Mouse (Mus musculus) MEL (cell line): ENCODE results near the gene Pafah1b2. TPM values are rescaled to one million over a fixed set of nuclear protein-coding genes. Genes with fewer than 3 reads are reported as not detected.
A peak's percentile ranks its signal among the peaks of the same experiment; 100 is the strongest.

Experiments used
- DNase-seq: peaks from one replicate; pipeline ENCODE4 v3.0.0; 2011; ENCODE audit warnings: low read depth, low spot score
- H3K27ac ChIP-seq: 2 replicates; pipeline ENCODE4 v1.5.1; 2012; ENCODE audit warnings: low read depth, mild to moderate bottlenecking, control low read depth, low read length, moderate library complexity; ENCODE audit not compliant: control insufficient read depth
- H3K27me3 ChIP-seq, 2 experiments: fragments of 150-350 bp in 1 of 2; sonication (generic) in 1 of 2; 2 replicates each; pipeline ENCODE4 v1.6.1; 2012; ENCODE audit warnings: low read length in 2 of 2, mild to moderate bottlenecking in 2 of 2, improper control_type of control experiment in 1 of 2, moderate library complexity in 1 of 2; ENCODE audit not compliant: insufficient read depth in 2 of 2, control insufficient read depth in 1 of 2
- H3K36me3 ChIP-seq, 2 experiments: 2 replicates each; pipeline ENCODE4 v1.6.1; 2012 to 2014; ENCODE audit warnings: low read length in 2 of 2, improper control_type of control experiment in 1 of 2, inconsistent platforms in 1 of 2, mild to moderate bottlenecking in 1 of 2; ENCODE audit not compliant: insufficient read depth in 2 of 2, control insufficient read depth in 1 of 2
- H3K4me1 ChIP-seq, 2 experiments: fragments of 150-350 bp in 1 of 2; sonication (generic) in 1 of 2; 2 replicates each; pipeline ENCODE4 v1.6.1; 2012; ENCODE audit warnings: low read length in 2 of 2, improper control_type of control experiment in 1 of 2, mild to moderate bottlenecking in 1 of 2; ENCODE audit not compliant: insufficient read depth in 2 of 2, control insufficient read depth in 1 of 2
- H3K4me3 ChIP-seq, 2 experiments: fragments of 150-350 bp in 1 of 2; sonication (generic) in 1 of 2; 2 replicates each; pipeline ENCODE4 v1.5.1; 2012; ENCODE audit warnings: low read depth in 2 of 2, low read length in 2 of 2, mild to moderate bottlenecking in 2 of 2, moderate library complexity in 2 of 2, control low read depth in 1 of 2, improper control_type of control experiment in 1 of 2; ENCODE audit not compliant: control insufficient read depth in 1 of 2, insufficient read depth in 1 of 2
- H3K79me2 ChIP-seq: 2 replicates; pipeline ENCODE4 v1.6.1; 2012; ENCODE audit warnings: mild to moderate bottlenecking, low read length, moderate library complexity; ENCODE audit not compliant: control insufficient read depth, poor library complexity, insufficient read depth
- H3K9ac ChIP-seq: 2 replicates; pipeline ENCODE4 v1.6.1; 2012; ENCODE audit warnings: low read depth, mild to moderate bottlenecking, control low read depth, low read length, moderate library complexity; ENCODE audit not compliant: control insufficient read depth, poor library complexity, severe bottlenecking
- H3K9me3 ChIP-seq: fragments of 150-350 bp; sonication (generic); replicated peaks from 2 replicates; pipeline ENCODE4 v1.6.1; 2012; ENCODE audit warnings: mild to moderate bottlenecking, low read length, improper control_type of control experiment, moderate library complexity; ENCODE audit not compliant: insufficient read depth
- CHD1 ChIP-seq: IDR thresholded peaks from 2 replicates; pipeline ENCODE4 v1.6.1; 2012; ENCODE audit warnings: low read depth, mild to moderate bottlenecking, inconsistent platforms, low read length, improper control_type of control experiment
- MAFK ChIP-seq: IDR thresholded peaks from 2 replicates; pipeline ENCODE4 v1.6.1; 2011; ENCODE audit warnings: low read depth, mild to moderate bottlenecking, low read length, improper control_type of control experiment, borderline replicate concordance
- MAX ChIP-seq: IDR thresholded peaks from 2 replicates; pipeline ENCODE4 v1.6.1; 2011; ENCODE audit warnings: low read length, improper control_type of control experiment
- MYC ChIP-seq: IDR thresholded peaks from 2 replicates; pipeline ENCODE4 v1.6.1; 2011; ENCODE audit warnings: low read depth, mild to moderate bottlenecking, low read length, improper control_type of control experiment, moderate library complexity
- POLR2AphosphoS5 ChIP-seq: IDR thresholded peaks from 2 replicates; pipeline ENCODE4 v1.6.1; 2012; ENCODE audit warnings: low read depth, borderline replicate concordance, mild to moderate bottlenecking, inconsistent platforms, low read length, moderate library complexity, mixed read lengths
- TCF12 ChIP-seq: IDR thresholded peaks from 2 replicates; pipeline ENCODE4 v1.6.1; 2014; ENCODE audit warnings: low read depth, mild to moderate bottlenecking, inconsistent platforms, low read length, improper control_type of control experiment, moderate library complexity
- UBTF ChIP-seq: IDR thresholded peaks from 2 replicates; pipeline ENCODE4 v1.6.1; 2012; ENCODE audit warnings: low read depth, mild to moderate bottlenecking, inconsistent platforms, low read length, improper control_type of control experiment, moderate library complexity, borderline replicate concordance; ENCODE audit not compliant: insufficient read depth
- USF1 ChIP-seq: IDR thresholded peaks from 2 replicates; pipeline ENCODE4 v1.6.1; 2014; ENCODE audit warnings: low read depth, mild to moderate bottlenecking, inconsistent platforms, low read length, improper control_type of control experiment, moderate library complexity
- USF2 ChIP-seq, 2 experiments: IDR thresholded peaks; 2 replicates each; pipeline ENCODE4 v1.6.1; 2011 to 2012; ENCODE audit warnings: improper control_type of control experiment in 2 of 2, low read length in 2 of 2, borderline replicate concordance in 1 of 2, inconsistent platforms in 1 of 2, low read depth in 1 of 2, mild to moderate bottlenecking in 1 of 2; ENCODE audit not compliant: insufficient read depth in 1 of 2
- ZC3H11A ChIP-seq: IDR thresholded peaks from 2 replicates; pipeline ENCODE4 v1.6.1; 2012; ENCODE audit warnings: low read depth, mild to moderate bottlenecking, inconsistent platforms, low read length, improper control_type of control experiment
- ZNF384 ChIP-seq: IDR thresholded peaks from 2 replicates; pipeline ENCODE4 v1.6.1; 2012; ENCODE audit warnings: low read depth, mild to moderate bottlenecking, inconsistent platforms, low read length, improper control_type of control experiment
- polyA plus RNA-seq, 2 experiments: library from polyadenylated mRNA; stranded (reverse) in 1 of 2; unstranded in 1 of 2; fragments of >175 nt in 1 of 2; fragments of >200 nt in 1 of 2; gene quantifications; 2 replicates each; pipeline versions ENCODE4 v1.2.1 to v1.2.4; 2012; ENCODE audit warnings: low replicate concordance in 2 of 2, low read depth in 1 of 2; ENCODE audit not compliant: insufficient read length in 2 of 2, insufficient read depth in 1 of 2, missing spikeins in 1 of 2
- total RNA-seq: library from RNA; depleted of rRNA; stranded (reverse); fragments of 300-350 nt; gene quantifications from 2 replicates; pipeline ENCODE4 v1.2.3, GENCODE M21; 2012

Gene Pafah1b2
- total and polyA plus RNA-seq, 3 experiments: 127 to 178 (median 131) TPM

DNA sequence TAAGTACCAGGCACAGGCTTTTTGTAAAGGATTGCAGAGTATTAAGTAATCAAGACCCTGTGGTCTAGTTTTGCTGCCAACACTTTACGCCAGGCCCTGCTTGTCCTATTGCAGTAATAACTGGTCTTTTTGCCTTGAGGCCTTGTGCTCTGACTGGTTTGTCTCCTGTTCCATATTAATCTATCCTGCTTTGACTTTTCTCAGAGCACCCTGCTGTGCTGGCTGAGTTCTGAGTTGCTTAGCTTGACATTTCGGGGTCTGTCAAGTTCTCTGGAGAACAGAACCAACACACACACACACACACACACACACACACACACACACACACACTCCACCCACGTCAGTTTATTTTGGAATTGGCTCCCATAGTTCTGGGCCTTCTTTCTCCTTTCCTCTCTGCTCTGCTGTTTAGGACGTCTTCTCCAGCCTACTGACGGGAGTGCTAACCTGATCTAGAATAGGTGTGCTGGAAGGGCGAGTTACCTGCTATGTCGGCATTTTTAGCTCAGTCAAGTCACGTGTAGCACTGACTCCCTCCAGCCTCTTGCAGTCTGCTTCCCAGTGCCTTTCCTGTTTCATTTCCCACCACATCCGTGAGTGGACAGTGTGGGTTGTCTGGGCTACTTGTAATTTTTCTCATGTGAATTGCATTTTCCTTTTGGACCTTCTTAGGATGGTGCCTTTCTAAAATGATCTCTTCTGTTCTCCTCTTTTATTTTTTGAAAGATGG is 49.4 kb upstream of the Pafah1b2 start:
- DNase-seq: no peak
- H3K4me3 ChIP-seq: no peak overlapping the region
- no peak for TF ChIP-seq POLR2AphosphoS5
- TF ChIP-seq MAFK: no peak
- TF ChIP-seq TCF12: no peak
- TF ChIP-seq ZC3H11A: no peak
- TF ChIP-seq USF2 (IDR thresholded peaks at IDR 0.05; ENCODE audit: borderline replicate concordance in 1 of 2, insufficient read depth in 1 of 2, low read depth in 1 of 2, low read length in 2 of 2): no peak
- TF ChIP-seq UBTF: no peak
- no peak for TF ChIP-seq USF1
- TF ChIP-seq, all 39 proteins: peak for 0
- H3K27ac ChIP-seq: no peak overlapping the region
- no peaks in the 10 kb centered on the region for H3K27me3 ChIP-seq
- no peak overlapping the region for H3K9ac ChIP-seq
- H3K36me3 ChIP-seq: peaks cover 10 to 11% of the 10 kb centered on the region in 2 experiments
- H3K79me2 ChIP-seq: peaks cover 53% of the 10 kb centered on the region
- H3K4me1 ChIP-seq: peaks cover 6 to 13% of the 10 kb centered on the region in 2 experiments
- no peaks in the 10 kb centered on the region for H3K9me3 ChIP-seq

- peaks cover 55% of the 10 kb centered on the region for H3K79me2 ChIP-seq
- TF ChIP-seq MYC: no peak
- no peak for TF ChIP-seq CHD1
- H3K9me3 ChIP-seq: no peaks in the 10 kb centered on the region
- H3K36me3 ChIP-seq: peaks cover 3 to 11% of the 10 kb centered on the region in 2 experiments
- DNase-seq: no peak
- no peak overlapping the region for H3K9ac ChIP-seq
- no peaks in the 10 kb centered on the region for H3K27me3 ChIP-seq
- H3K27ac ChIP-seq: no peak overlapping the region
- H3K4me1 ChIP-seq: peaks cover 2 to 8% of the 10 kb centered on the region in 2 experiments; a peak in 3 of 4 replicates
- no peak overlapping the region for H3K4me3 ChIP-seq
Measured at GRCm38 (mm10) chr9:46060249-46060648, 47.8 kb upstream of the Pafah1b2 start.

GRCm38 (mm10) chr9:46058065-46058464 is 45.6 kb upstream of the Pafah1b2 start:
- peak; percentile 55 for DNase-seq
- Histone ChIP-seq H3K79me2 (peaks cover 54% of the 10 kb centered on the region), H3K9ac (no peak overlapping the region), H3K36me3 (peaks cover 0 to 16% of the 10 kb centered on the region in 2 experiments; a peak in 2 of 4 replicates), H3K4me3 (no peak overlapping the region), H3K27me3 (no peaks in the 10 kb centered on the region), H3K9me3 (no peaks in the 10 kb centered on the region), H3K27ac (no peak overlapping the region), H3K4me1 (peaks cover 0 to 2% of the 10 kb centered on the region in 2 experiments; a peak in 1 of 4 replicates)
- 0 out of 2 replicates have a peak, but pooled peaks have one; percentile 17 for TF ChIP-seq MAX
- no peak for TF ChIP-seq ZNF384
